Mouse (Mus musculus) T-helper 2 cell (primary cell): Measurements from ENCODE around the gene Tspan4.

Experiments
- in situ Hi-C: fragments of 300-600 bp; cut with MboI, MseI; formaldehyde crosslinking; loops from one replicate; pipeline ENCODE4 v1.15.1; 2025; ENCODE audit warnings: high pct_unique_total_duplicates

The Tspan4 gene

GRCm38 (mm10) chr7:141475011-141475804 lies at the start of gene Tspan4, which contains the start of gene Polr2l:
TSS of gene Tspan4 (plus strand) at chr7:141475240.
TSS of gene Polr2l (minus strand) at chr7:141475132.
- in situ Hi-C loops = loop anchor here (5.0 kb wide), 1 partner anchor 62 kb away; the partner anchor contains the start of gene Chid1

DNA sequence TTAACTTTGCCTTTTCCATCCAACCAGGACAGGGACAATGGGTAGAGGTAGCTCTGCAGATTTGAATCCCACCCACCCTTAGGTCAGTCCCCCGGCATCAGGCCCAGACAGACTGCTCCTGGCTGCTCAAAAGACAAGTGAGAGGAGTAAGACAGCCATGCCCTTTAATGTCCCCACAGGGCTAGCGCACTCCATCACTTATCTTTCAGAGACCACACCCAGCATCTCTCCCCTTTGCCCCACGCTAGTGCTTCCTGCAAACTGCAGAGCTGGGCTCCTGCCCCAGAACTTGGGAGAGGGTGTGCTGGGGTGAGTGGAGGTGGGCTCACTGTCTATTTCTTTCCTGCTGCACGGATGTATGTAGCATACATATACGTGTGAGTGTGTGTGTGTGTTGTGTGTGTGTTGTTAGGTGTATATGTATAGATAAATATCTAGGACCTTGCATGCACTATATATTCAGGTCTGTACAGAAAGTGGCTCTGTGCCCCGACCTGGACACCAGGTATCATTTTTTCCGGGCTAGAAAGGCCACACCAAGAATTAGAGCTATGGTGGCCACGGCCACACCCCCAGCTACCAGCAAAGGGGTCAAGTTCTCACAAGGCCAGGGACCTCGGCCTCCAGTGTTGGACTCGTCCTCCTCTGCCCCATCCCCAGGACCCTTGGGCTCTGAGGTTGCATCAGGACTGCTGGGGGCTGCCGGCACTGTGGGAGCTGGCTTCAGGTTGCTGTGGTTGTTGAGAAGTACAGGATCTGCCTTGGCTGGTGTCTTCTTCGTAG lies 47.9 kb upstream of the Tspan4 start:
- in situ Hi-C loops = no loop called here

- in situ Hi-C loops = no loop called here
These were observed 46.3 kb upstream of the Tspan4 start for GRCm38 (mm10) chr7:141428701-141429100.

DNA sequence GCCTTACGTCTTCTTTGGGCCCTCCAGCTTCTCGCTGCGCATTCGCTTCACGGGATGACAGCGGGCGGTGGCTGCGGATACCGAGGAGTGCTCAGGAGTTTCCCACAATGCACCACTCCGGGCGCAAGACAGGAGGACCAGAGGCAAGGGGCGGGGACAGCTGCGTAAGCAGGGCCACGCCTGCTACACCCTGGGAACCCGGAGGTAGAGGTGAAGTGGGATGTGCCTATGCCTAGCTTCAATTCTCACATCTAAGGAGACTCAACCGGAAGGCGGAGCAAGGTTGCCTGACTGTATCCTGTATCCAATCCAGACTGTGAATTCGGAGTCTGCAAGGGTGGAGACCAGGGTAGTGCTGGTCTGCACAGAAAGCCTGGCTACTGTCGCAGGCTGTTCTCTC lies 45.7 kb upstream of the Tspan4 start, which contains the start of gene Cend1:
TSS of gene Cend1 (minus strand) at position 182 of the 400 bp plus-strand sequence.
- in situ Hi-C loops = no loop called here

- in situ Hi-C loops = no loop called here
These were observed 45.0 kb upstream of the Tspan4 start for GRCm38 (mm10) chr7:141429840-141430584.

GRCm38 (mm10) chr7:141430585-141431240 lies 44.3 kb upstream of the Tspan4 start:
- in situ Hi-C loops = no loop called here

DNA sequence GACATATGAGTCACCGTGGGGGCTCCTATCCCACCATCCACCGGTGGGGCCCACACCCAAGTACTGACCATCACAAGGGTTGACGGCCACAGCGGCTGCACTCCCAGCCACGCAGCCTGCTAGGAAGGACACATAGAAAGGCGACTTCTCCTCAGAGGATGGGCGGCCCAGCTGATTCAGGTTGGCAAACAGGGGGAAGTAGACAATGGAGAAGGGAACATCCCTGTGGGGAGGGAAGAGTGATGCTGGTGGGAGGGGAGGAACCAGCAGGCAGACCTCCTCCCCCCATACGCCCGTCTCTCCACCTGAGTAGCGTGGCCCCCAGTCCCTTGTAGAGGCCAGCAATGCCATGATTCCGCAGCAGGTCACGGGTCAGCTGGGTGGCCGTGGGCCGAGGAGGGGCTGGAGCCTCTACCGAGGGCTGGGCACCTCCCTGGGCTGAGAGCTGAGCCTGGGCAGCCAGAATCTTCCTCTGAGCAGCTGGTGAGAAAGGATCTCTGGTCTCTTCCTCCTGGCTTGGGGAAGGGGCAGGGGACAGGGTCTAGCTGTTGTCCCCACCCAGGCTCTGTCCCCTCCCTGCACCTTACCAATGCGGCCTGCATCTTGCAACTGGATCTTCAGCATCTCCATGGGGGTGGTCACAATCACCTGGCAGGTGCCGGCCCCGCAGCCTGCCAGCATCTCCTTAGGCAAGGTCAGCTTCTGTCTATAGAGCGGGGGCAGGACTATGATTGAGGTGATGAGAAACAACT lies 43.4 kb upstream of the Tspan4 start:
- in situ Hi-C loops = no loop called here

- in situ Hi-C loops = no loop called here
These were observed 42.8 kb upstream of the Tspan4 start for GRCm38 (mm10) chr7:141432186-141432611.

GRCm38 (mm10) chr7:141432741-141433516 lies 42.1 kb upstream of the Tspan4 start:
- in situ Hi-C loops = no loop called here

DNA sequence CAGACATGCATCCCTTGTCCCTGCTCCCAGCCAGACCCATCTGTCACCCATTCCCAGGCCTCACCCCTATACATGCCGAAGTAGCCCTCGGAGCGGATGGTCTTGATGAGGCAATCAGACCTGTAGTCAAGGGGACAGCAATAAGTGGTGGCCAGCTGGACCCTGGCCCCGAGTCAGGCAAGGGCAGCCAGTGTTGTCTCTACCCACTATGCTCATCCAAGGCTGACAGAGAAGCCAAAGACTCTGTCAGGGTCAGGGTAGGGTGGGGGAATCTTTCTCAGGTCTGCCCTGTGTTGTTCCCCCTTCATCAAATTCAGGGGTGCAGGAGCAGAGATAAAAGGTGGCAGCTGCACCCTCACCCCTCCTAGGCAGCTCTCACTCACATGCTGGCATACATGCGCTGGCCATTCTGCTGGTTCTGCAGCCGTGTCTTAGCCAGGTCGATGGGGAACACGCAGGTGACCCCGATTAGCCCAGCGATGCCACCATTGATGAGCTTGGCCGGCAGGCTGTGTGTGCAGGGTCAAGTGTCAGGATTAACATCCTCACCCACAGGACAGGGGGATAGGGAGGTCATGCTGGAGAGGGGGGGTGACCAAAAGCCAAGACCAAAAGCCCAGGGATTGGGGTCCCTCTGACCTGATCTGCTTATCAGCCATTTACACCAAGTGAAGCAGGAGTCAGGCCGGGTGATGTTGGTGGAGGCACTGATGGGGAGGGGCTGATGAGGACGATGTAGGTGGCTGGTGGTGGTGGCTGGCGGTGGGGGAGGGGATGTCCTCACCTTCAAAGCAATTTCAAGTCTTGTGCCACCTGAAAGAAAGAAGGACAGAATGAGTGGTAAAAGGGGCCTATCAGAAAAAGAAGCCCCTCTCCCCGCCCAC lies 41.3 kb upstream of the Tspan4 start:
- in situ Hi-C loops = no loop called here

DNA sequence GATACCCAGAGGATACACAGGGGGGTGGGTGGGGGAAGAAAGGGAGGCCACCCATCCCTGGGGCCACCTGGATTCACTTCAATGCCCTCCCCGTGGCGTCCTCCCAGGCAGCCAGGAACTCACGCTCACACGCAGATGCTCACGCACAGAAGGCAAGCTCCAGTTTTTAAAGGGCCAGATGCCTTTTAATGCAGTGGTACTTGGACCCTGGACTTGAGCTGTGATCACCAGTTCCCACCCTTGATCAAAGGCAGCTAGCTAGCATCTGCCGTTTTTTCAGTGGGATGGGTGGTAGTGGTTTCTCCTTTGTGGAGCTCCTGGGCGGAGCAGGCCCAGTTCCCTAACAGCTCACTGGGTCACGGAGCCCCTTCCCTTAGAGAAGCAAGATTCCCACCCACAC lies 40.6 kb upstream of the Tspan4 start:
- in situ Hi-C loops = no loop called here

GRCm38 (mm10) chr7:141435129-141435855 lies 39.7 kb upstream of the Tspan4 start:
- in situ Hi-C loops = no loop called here

DNA sequence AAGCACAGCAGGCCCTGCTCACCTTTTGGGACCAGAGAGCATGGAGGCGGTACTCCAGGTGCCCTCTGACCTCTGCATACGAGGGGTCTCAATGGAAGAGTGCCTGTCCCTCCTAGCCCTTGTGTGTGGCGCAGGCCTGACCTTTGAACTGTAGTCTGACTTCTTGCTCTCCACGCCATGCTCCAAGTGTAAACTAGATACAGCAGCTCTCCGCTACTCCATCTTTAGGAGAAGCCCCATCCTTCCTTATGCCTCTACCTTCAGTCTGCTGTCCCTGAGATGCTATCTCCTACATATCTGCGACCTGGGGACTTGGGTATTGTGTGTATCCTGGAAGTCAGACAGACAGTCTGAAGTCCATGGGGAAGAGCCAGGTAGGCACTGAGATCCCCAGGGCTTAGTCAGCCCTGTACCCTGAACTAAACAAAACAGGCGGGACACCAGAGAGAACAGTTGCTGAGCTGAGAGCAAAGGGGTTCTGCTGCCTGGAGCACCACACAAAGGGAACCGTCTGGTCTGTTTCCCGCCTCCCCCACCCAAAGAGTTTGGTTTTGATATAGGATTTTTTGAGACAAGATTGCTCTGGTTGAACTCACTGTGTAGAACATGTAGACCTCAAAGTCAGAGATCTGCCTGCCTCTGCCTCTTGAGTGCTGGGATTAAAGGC lies 39.1 kb upstream of the Tspan4 start:
- in situ Hi-C loops = no loop called here

- in situ Hi-C loops = no loop called here
These were observed 38.5 kb upstream of the Tspan4 start for GRCm38 (mm10) chr7:141436523-141436892.

- in situ Hi-C loops = no loop called here
These were observed 37.6 kb upstream of the Tspan4 start, which contains the start of gene Slc25a22 for GRCm38 (mm10) chr7:141437178-141438120. TSS of gene Slc25a22 (minus strand) at chr7:141437892.

GRCm38 (mm10) chr7:141438201-141438968 lies 36.7 kb upstream of the Tspan4 start:
- in situ Hi-C loops = no loop called here
